Mouse (Mus musculus): ENCODE results near the gene H2-Ob. TPM values are rescaled to one million over a fixed set of nuclear protein-coding genes. Genes with fewer than 3 reads are reported as not detected.

Gene H2-Ob
- total RNA-seq, 4 experiments from 2014 or later = 0.54 to 1.3 (median 0.90) TPM

Other genes with a start within 250 kb of the H2-Ob start
- gene H2-K1, start 238.6 kb upstream of the H2-Ob start, total RNA-seq (2022) = 10 to 100 TPM; 31.2 to 66.9 (median 50.2) TPM
- 10 to 100 TPM; 31.4 to 43.5 (median 36.1) TPM for gene Ring1, start 214.2 kb upstream of the H2-Ob start, total RNA-seq (2022)
- 10 to 100 TPM; 45.6 to 50.2 (median 46.4) TPM for gene H2-Ke6, start 210.8 kb upstream of the H2-Ob start, total RNA-seq (2022)
- gene Slc39a7, start 207.2 kb upstream of the H2-Ob start, total RNA-seq (2022) = 10 to 100 TPM; 91.2 to 98.6 (median 95.0) TPM
- 10 to 100 TPM; 72.8 to 87.6 (median 78.1) TPM for gene Rxrb, start 207.1 kb upstream of the H2-Ob start, total RNA-seq (2022)
- gene Col11a2, start 199.5 kb upstream of the H2-Ob start, total RNA-seq (2022) = 10 to 100 TPM; 12.6 to 18.0 (median 16.8) TPM
- gene H2-Oa, start 146.6 kb upstream of the H2-Ob start, total RNA-seq (2022) = 1 to 10 TPM in 2 of 4 experiments, under 1 TPM in 1, not detected in 1; 0.44 to 2.2 (median 1.7) TPM
- gene H2-DMa, start 119.4 kb upstream of the H2-Ob start, total RNA-seq (2022) = 10 to 100 TPM; 20.7 to 35.3 (median 30.7) TPM
- gene Brd2, start 116.3 kb upstream of the H2-Ob start, total RNA-seq (2022) = 100 to 1,000 TPM; 181 to 210 (median 190) TPM
- 1 to 10 TPM in 3 of 4 experiments, under 1 TPM in 1; 0.84 to 3.5 (median 2.0) TPM for gene H2-DMb2, start 95.6 kb upstream of the H2-Ob start, total RNA-seq (2022)
- 1 to 10 TPM; 2.2 to 7.1 (median 3.5) TPM for gene H2-DMb1, start 85.8 kb upstream of the H2-Ob start, total RNA-seq (2022)
- gene Tap1, start 51.4 kb upstream of the H2-Ob start, total RNA-seq (2022) = 1 to 10 TPM; 3.0 to 8.6 (median 4.6) TPM
- gene Psmb9, start 51.1 kb upstream of the H2-Ob start, total RNA-seq (2022) = 1 to 10 TPM; 2.6 to 3.2 (median 3.0) TPM
- gene Psmb8, start 41.2 kb upstream of the H2-Ob start, total RNA-seq (2022) = 10 to 100 TPM in 1 of 4 experiments, 1 to 10 TPM in 3; 4.0 to 12.1 (median 7.1) TPM
- 10 to 100 TPM; 10.2 to 18.0 (median 16.3) TPM for gene Tap2, start 35.4 kb upstream of the H2-Ob start, total RNA-seq (2022)
- 10 to 100 TPM in 2 of 4 experiments, 1 to 10 TPM in 2; 2.4 to 30.3 (median 11.7) TPM for gene H2-Ab1, start 18.8 kb downstream of the H2-Ob start, total RNA-seq (2022)
- gene H2-Aa, start 48.9 kb downstream of the H2-Ob start, total RNA-seq (2022) = 10 to 100 TPM in 2 of 4 experiments, 1 to 10 TPM in 2; 3.4 to 37.3 (median 13.3) TPM
- 10 to 100 TPM in 2 of 4 experiments, 1 to 10 TPM in 2; 2.7 to 26.0 (median 9.3) TPM for gene H2-Eb1, start 67.0 kb downstream of the H2-Ob start, total RNA-seq (2022)
- gene H2-Eb2, start 86.8 kb downstream of the H2-Ob start, total RNA-seq (2022) = not detected
- under 1 TPM; 0.49 to 0.82 (median 0.63) TPM for gene Btnl2, start 115.9 kb downstream of the H2-Ob start, total RNA-seq (2022)
- gene Btnl1, start 138.2 kb downstream of the H2-Ob start, total RNA-seq (2022) = not detected
- 1 to 10 TPM; 3.3 to 5.1 (median 4.3) TPM for gene BC051142, start 159.9 kb downstream of the H2-Ob start, total RNA-seq (2022)
- gene Btnl4, start 238.4 kb downstream of the H2-Ob start, total RNA-seq (2022) = not detected

Data from left cerebral cortex, adult 8-10 months (tissue).